Mouse (Mus musculus) CH12.LX (cell line): ENCODE measurements around the gene Eepd1. TPM values are rescaled to one million over a fixed set of nuclear protein-coding genes. Genes with fewer than 3 reads are reported as not detected.

ENCODE experiments used
- DNase-seq: peaks from one replicate; pipeline ENCODE4 v3.0.0-alpha.2; 2013; ENCODE audit errors: extremely low read depth
- H3K27ac ChIP-seq: 2 replicates; pipeline ENCODE4 v1.5.1; 2012; ENCODE audit warnings: low read depth, mild to moderate bottlenecking, control low read depth, moderate library complexity; ENCODE audit not compliant: insufficient read depth
- H3K27me3 ChIP-seq: replicated peaks from 2 replicates; pipeline ENCODE3; 2012; ENCODE audit warnings: inconsistent platforms
- H3K36me3 ChIP-seq, 2 experiments: replicated peaks in 1 of 2; 2 replicates each; pipeline versions ENCODE3 to v1.6.1; 2012; ENCODE audit warnings: inconsistent platforms in 1 of 2, low read length in 1 of 2, mild to moderate bottlenecking in 1 of 2, mixed read lengths in 1 of 2, moderate library complexity in 1 of 2; ENCODE audit not compliant: control insufficient read depth in 1 of 2, insufficient read depth in 1 of 2
- H3K4me1 ChIP-seq, 2 experiments: 2 replicates each; pipeline ENCODE4 v1.6.1; 2012; ENCODE audit warnings: inconsistent platforms in 1 of 2, moderate library complexity in 1 of 2; ENCODE audit not compliant: insufficient read depth in 2 of 2, control insufficient read depth in 1 of 2
- H3K4me2 ChIP-seq: 2 replicates; pipeline ENCODE4 v1.6.1; 2012; ENCODE audit warnings: low read depth, mild to moderate bottlenecking, control low read depth; ENCODE audit not compliant: poor library complexity, insufficient read depth, severe bottlenecking
- H3K4me3 ChIP-seq, 3 experiments: fragments of 150-350 bp in 1 of 3; sonication (generic) in 1 of 3; replicated peaks in 1 of 3; 2 replicates each; pipeline versions ENCODE3 to v1.5.1; 2011 to 2012; ENCODE audit warnings: low read depth in 2 of 3, low read length in 2 of 3, mild to moderate bottlenecking in 2 of 3, moderate library complexity in 2 of 3, control low read depth in 1 of 3, improper control_type of control experiment in 1 of 3, inconsistent platforms in 1 of 3, mixed read lengths in 1 of 3; ENCODE audit not compliant: poor library complexity in 1 of 3
- H3K79me2 ChIP-seq: replicated peaks from 2 replicates; pipeline ENCODE4 v1.6.1; 2012; ENCODE audit warnings: mild to moderate bottlenecking, moderate library complexity; ENCODE audit not compliant: control insufficient read depth, poor library complexity, insufficient read depth, severe bottlenecking; ENCODE audit errors: extremely low read depth
- H3K9ac ChIP-seq: 2 replicates; pipeline ENCODE4 v1.6.1; 2012; ENCODE audit warnings: low read depth, mild to moderate bottlenecking, control low read depth, moderate library complexity; ENCODE audit not compliant: insufficient read depth
- H3K9me3 ChIP-seq: replicated peaks from 2 replicates; pipeline ENCODE3; 2012; ENCODE audit warnings: low read length, inconsistent platforms, mixed read lengths
- BHLHE40 ChIP-seq: IDR thresholded peaks from 2 replicates; pipeline ENCODE4 v1.6.1; 2011; ENCODE audit warnings: mild to moderate bottlenecking, low read depth, low read length, improper control_type of control experiment
- E2F4 ChIP-seq: IDR thresholded peaks from 2 replicates; pipeline ENCODE4 v1.6.1; 2011; ENCODE audit warnings: low read depth, low read length, improper control_type of control experiment; ENCODE audit not compliant: insufficient replicate concordance
- EP300 ChIP-seq: IDR thresholded peaks from 2 replicates; pipeline ENCODE4 v1.6.1; 2011; ENCODE audit warnings: low read length, improper control_type of control experiment
- ETS1 ChIP-seq: conservative IDR thresholded peaks from 2 replicates; pipeline ENCODE4 v1.6.1; 2012; ENCODE audit warnings: low read depth, mild to moderate bottlenecking, inconsistent platforms, low read length, improper control_type of control experiment, moderate library complexity
- GABPA ChIP-seq: IDR thresholded peaks from 2 replicates; pipeline ENCODE4 v1.6.1; 2012; ENCODE audit warnings: low read depth, low read length, improper control_type of control experiment, inconsistent platforms; ENCODE audit not compliant: insufficient replicate concordance
- IRF4 ChIP-seq: IDR thresholded peaks from 2 replicates; pipeline ENCODE4 v1.6.1; 2014; ENCODE audit warnings: low read depth, mild to moderate bottlenecking, inconsistent platforms, low read length, improper control_type of control experiment
- MAFK ChIP-seq: IDR thresholded peaks from 2 replicates; pipeline ENCODE4 v1.6.1; 2011; ENCODE audit warnings: low read length, improper control_type of control experiment; ENCODE audit not compliant: insufficient replicate concordance
- NELFE ChIP-seq: IDR thresholded peaks from 2 replicates; pipeline ENCODE4 v1.6.1; 2011; ENCODE audit warnings: low read depth, low read length, improper control_type of control experiment
- PAX5 ChIP-seq: IDR thresholded peaks from 2 replicates; pipeline ENCODE4 v1.6.1; 2012; ENCODE audit warnings: low read length, inconsistent platforms, mixed read lengths
- RCOR1 ChIP-seq: conservative IDR thresholded peaks from 2 replicates; pipeline ENCODE4 v1.6.1; 2012; ENCODE audit warnings: low read depth, mild to moderate bottlenecking, inconsistent platforms, low read length, improper control_type of control experiment
- SMC3 ChIP-seq: IDR thresholded peaks from 2 replicates; pipeline ENCODE4 v1.6.1; 2011; ENCODE audit warnings: low read depth, low read length, improper control_type of control experiment
- TBP ChIP-seq: conservative IDR thresholded peaks from 2 replicates; pipeline ENCODE4 v1.6.1; 2011; ENCODE audit warnings: low read depth, low read length, improper control_type of control experiment
- TCF12 ChIP-seq: IDR thresholded peaks from 2 replicates; pipeline ENCODE4 v1.6.1; 2014; ENCODE audit warnings: low read depth, mild to moderate bottlenecking, inconsistent platforms, low read length, improper control_type of control experiment
- USF1 ChIP-seq: IDR thresholded peaks from 2 replicates; pipeline ENCODE4 v1.6.1; 2014; ENCODE audit warnings: low read depth, mild to moderate bottlenecking, inconsistent platforms, low read length, improper control_type of control experiment
- USF2 ChIP-seq: conservative IDR thresholded peaks from 2 replicates; pipeline ENCODE4 v1.6.1; 2011; ENCODE audit warnings: low read depth, low read length, improper control_type of control experiment
- ZMIZ1 ChIP-seq: IDR thresholded peaks from 2 replicates; pipeline ENCODE4 v1.6.1; 2012; ENCODE audit warnings: low read depth, mild to moderate bottlenecking, inconsistent platforms, low read length, improper control_type of control experiment
- ZNF384 ChIP-seq: IDR thresholded peaks from 2 replicates; pipeline ENCODE4 v1.6.1; 2012; ENCODE audit warnings: low read depth, low read length, improper control_type of control experiment, inconsistent platforms
- dilution Hi-C: fragments of 300-500 bp; cut with MboI; formaldehyde crosslinking; loops from 2 replicates; pipeline ENCODE4 v1.14.3; 2020; ENCODE audit warnings: low sequenced_read_pairs; ENCODE audit not compliant: extremely low pct_unique_long_range_greater_than_20kb, extremely low pct_ligation_motif_present
- in situ Hi-C: fragments of 300-500 bp; cut with MboI; formaldehyde crosslinking; loops from 3 replicates; pipeline ENCODE4 v1.14.3; 2019; ENCODE audit warnings: low sequenced_read_pairs, low pct_ligation_motif_present, low pct_unique_long_range_greater_than_20kb, mixed read lengths
- polyA plus RNA-seq: library from polyadenylated mRNA; unstranded; fragments of >175 nt; gene quantifications from 2 replicates; pipeline ENCODE4 v1.2.1, GENCODE M21; 2012; ENCODE audit warnings: low read depth; ENCODE audit not compliant: insufficient read length
- total RNA-seq, 2 experiments: library from RNA; depleted of rRNA; stranded (reverse); fragments of 300-350 nt in 1 of 2; fragments of >200 nt in 1 of 2; gene quantifications; 2 replicates each; pipeline ENCODE4 v1.2.3; 2012 to 2014

Eepd1 gene
- total and polyA plus RNA-seq, 3 experiments, result 1.3 to 2.5 (median 2.2) TPM

DNA sequence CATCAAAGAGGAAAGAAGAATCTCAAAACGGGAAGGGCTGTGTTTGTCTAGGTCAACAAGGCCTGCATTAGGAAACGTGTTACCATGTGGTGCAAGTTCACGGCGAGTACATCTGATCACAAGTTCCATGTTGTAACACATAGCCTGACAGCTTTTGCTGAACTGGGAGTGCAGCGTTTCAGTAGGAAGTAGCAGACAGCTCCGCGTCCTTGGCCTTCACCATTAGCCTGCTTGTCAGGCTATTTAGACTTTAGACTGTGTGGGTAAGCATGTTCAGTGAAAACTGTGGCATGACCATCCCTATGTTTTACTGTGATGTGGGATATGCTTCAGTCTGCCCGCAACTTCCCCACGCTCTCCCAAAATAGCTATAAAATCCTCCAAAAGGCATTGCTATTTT, 89.1 kb downstream of the Eepd1 start:
- dilution Hi-C loops, result no loop called here
- TF ChIP-seq NELFE, result no peak
- no peak for TF ChIP-seq GABPA
- no peak for TF ChIP-seq IRF4
- TF ChIP-seq ZMIZ1, result no peak
- no peak overlapping the region for H3K4me3 ChIP-seq
- in situ Hi-C loops, result no loop called here
- H3K9ac ChIP-seq, result no peak overlapping the region
- H3K4me1 ChIP-seq, result no peaks in the 10 kb centered on the region
- H3K9me3 ChIP-seq, result no peaks in the 10 kb centered on the region
- H3K79me2 ChIP-seq, result no peaks in the 10 kb centered on the region
- no peak overlapping the region for H3K27ac ChIP-seq
- no peak for DNase-seq
- no peak overlapping the region for H3K4me2 ChIP-seq
- no peaks in the 10 kb centered on the region for H3K36me3 ChIP-seq
- no peaks in the 10 kb centered on the region for H3K27me3 ChIP-seq

DNA sequence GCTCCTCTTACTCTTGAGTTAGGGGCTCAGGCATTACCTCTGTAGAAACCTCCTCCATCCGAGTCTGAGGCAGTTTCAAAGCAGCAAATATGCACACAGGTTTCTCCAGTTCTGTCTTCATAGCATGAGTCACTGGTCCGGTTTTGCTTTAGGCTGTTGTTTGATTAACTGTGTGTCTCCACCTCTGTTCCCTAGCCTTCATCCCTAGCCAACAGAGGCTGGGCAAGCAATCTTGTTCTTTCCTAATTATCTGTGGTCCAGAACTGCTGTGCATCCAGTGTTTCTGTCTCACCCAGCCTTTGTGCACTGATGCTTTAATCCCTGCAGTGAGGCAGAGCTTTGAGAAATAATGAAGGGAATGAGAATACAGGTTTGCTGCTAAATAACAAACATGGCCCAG, 90.0 kb downstream of the Eepd1 start:
- Histone ChIP-seq H3K4me2 (no peak overlapping the region), H3K27ac (no peak overlapping the region), H3K4me1 (no peaks in the 10 kb centered on the region), H3K27me3 (no peaks in the 10 kb centered on the region), H3K4me3 (no peak overlapping the region), H3K79me2 (no peaks in the 10 kb centered on the region), H3K36me3 (no peaks in the 10 kb centered on the region), H3K9me3 (no peaks in the 10 kb centered on the region), H3K9ac (no peak overlapping the region)
- in situ Hi-C loops (no loop called here), dilution Hi-C loops (no loop called here)
- TF ChIP-seq BHLHE40 (no peak), ETS1 (no peak), SMC3 (no peak), USF1 (no peak), IRF4 (no peak), TCF12 (no peak), E2F4 (no peak), PAX5 (no peak), NELFE (no peak), RCOR1 (no peak), EP300 (no peak), MAFK (no peak), ZNF384 (no peak), TBP (no peak)
- DNase-seq, result no peak

DNA sequence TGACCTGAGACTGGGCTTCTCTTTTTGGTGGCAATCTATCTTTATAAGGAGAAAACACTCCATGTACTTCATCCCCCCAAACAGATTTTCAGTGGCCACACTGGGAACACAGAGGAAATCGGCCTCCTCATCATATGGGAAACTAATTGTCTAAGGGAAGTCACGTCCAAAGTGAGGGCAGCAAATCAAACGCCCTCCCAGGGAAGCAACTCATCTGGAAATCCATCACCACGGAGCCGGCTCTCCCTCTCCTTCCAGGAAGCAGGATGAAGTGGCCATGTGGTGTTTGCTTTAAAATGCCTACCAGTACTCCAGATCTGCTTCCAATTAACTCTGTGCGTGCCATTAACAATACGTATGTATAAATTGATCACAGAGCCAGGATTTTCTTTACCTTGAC, 92.4 kb downstream of the Eepd1 start:
- dilution Hi-C loops (no loop called here), in situ Hi-C loops (no loop called here)
- Histone ChIP-seq H3K4me2 (no peak overlapping the region), H3K27me3 (no peaks in the 10 kb centered on the region), H3K4me3 (no peak overlapping the region), H3K9ac (no peak overlapping the region), H3K79me2 (no peaks in the 10 kb centered on the region), H3K9me3 (no peaks in the 10 kb centered on the region), H3K4me1 (0 out of 4 replicates have a peak, but pooled peaks cover 0 to 4% of the 10 kb centered on the region in 2 experiments), H3K27ac (no peak overlapping the region), H3K36me3 (no peaks in the 10 kb centered on the region)
- TF ChIP-seq TBP (no peak), USF2 (no peak), E2F4 (no peak), RCOR1 (no peak)
- no peak for DNase-seq
